Mouse (Mus musculus) c-Kit-positive CD71-positive TER-119-positive erythroid progenitor cells, embryonic 14.5 days (primary cell): ENCODE data around the gene Top3a.
"Not testable (repeated sequence)": the region's sequence is repeated elsewhere in the genome, so short reads cannot be mapped to it uniquely, and the experiment has no call there.

Source experiments
- DNase-seq: peaks from one replicate; pipeline ENCODE4 v3.0.0-alpha.2; 2013; ENCODE audit warnings: low spot score

The Top3a gene

DNA sequence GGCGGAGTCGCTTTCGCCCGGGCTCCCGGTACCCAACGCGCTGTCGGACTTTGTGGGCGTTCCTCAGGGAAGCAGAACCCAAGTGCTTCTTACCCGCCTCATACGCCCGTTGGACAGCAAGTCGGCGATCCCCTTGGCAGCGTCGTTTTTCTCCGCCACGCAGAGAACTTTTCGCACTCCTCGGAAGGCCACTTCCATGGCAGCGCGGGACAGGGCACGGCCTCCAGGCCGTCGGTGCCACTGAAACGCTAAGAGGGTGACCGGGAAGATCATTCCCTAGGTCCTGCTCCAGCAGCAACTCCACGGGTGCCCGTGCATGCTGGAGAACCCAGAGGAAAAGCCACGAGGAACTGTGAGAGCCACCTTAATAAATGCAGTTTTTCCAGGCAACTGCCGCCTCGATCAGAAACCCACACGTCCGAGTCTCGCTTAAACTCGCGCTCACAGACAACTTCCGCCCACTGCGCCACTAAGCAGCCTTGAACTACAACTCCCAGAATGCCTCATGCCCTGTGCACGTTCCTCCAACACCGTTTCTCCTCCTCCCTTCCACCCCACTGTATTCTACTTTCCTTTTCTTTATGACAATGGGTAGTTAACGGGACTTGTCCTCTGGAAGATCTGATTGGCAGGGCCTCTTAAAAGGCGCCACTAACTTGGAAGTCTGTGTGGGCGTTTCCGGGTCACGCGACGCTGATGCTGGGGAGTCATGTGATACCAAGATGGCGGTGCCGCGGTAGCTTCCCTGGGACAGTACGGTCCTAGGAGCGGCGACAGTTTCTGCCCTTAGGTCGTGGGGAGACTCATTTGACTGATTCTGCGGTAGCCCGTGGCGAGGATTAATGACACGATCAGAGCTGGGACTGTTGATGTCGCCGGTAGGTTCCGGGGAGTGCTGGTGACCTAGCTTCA, at the start of gene Top3a, which contains the start of gene Smcr8:
TSS of gene Top3a (minus strand) at position 537 of the 912 bp plus-strand sequence.
TSS of gene Smcr8 (plus strand) at position 696 of the 912 bp plus-strand sequence.
- peak; percentile 86 for DNase-seq

DNA sequence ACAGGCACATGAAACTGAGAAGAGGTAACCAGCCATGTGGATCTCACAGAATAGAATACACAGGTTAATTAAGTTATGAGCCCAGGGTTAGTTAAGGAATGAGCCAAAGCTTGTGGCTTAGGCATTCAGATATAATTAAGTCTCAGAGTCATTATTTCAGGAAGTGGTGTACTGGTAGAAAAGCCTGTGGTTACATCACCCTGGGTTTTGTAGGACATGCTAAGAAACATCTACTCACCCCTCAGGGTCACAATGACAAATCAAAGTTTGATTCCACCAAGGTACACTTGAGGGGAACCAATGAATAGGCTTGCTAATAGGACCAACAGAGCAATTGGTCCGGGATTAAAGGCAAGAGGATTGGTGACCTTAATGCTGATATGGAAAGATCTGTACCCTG, 49.5 kb upstream of the Top3a start:
- no peak for DNase-seq

DNA sequence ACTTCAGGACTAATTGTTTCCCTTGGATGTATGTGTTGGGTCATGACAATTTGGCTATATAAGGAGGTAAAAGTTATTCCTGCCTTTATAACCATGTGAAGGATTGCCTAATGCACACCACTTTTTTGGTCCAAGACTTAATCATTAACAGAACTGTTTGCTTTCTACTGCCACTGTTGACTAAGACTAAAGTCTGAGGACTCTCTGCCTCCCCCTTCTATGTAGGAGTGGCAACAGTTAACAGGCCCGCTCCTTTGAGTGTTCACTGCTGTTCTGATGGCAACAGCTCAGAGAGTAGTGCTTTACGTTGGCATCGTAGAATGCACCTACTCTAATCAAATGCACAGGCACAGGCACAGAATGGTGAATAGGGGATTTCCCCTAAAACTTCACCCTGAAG, 48.0 kb upstream of the Top3a start:
- DNase-seq, result no peak

DNA sequence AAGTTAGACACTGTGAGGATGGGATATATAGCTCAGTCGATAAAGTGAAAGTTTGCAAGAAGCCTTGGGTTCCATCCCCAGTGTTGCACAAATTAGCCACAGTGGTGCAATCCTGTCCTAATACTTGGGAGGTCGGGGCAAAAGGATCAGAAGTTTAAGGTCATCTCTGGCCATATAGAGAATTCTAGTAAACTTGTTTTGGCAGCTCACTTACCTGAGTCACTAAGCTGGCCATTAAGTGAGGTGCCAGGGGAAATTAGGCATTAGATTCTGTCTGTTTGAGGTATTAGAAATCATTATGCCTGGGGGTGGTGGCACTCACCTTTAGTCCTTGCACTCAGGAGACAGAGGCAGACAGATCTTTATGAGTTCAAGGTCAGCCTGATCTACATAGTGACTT, 46.6 kb upstream of the Top3a start:
- no peak for DNase-seq

DNA sequence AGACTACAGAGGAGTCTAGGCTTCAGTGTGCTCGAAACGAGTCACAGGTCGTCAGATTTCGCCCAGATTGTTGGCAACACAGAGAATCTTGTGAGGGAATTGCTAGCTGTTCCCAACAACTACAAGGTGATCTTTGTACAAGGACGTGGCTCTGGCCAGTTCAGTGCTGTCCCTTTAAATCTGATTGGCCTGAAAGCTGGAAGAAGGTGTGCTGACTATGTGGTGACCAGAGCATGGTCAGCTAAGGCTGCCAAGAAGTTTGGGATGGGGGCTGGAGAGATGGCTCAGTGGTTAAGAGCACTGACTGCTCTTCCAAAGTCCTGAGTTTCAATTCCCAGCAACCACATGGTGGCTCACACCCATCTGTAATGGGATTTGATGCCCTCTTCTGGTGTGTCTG, 39.2 kb upstream of the Top3a start:
- no peak for DNase-seq

DNA sequence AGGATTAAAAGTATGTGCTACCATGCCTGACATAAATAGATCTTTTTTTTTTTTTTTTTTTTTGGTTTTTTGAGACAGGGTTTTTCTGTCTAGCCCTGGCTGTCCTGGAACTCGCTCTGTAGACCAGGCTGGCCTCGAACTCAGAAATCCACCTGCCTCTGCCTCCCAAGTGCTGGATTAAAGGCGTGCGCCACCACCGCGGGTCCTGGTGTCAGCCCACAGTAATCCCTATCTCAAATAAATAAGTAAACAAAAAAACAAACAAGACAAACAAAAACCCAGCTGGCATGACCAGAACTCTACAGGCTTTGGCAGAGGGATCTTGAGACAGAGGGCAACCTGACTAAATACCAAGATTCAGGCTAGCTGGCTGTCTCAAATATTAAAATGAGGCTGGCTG, 34.5 kb upstream of the Top3a start, which contains the start of gene Shmt1:
TSS of gene Shmt1 (minus strand) at position 101 of the 400 bp plus-strand sequence.
- DNase-seq, result not testable (repeated sequence)

DNA sequence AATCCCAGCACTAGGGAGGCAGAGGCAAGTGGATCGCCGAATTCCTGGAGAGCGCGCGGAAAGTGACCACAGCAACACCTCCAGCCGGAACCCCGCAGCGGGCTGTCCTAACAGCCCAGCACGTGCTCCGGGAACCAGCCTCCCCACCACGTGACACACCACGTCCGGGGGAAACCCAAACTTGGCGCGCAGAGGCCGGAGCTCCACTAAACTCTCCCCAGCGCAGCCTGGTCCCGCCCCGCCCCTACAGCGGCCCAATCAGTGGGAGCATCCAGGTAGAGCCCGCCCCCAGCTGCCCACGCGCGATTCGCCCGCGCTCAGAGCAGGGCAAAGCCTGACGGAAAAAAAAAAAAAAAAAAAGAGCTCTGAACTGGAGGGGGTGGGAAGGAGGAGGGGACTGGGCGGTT, 33.9 kb upstream of the Top3a start:
- peak; percentile 83 for DNase-seq

DNA sequence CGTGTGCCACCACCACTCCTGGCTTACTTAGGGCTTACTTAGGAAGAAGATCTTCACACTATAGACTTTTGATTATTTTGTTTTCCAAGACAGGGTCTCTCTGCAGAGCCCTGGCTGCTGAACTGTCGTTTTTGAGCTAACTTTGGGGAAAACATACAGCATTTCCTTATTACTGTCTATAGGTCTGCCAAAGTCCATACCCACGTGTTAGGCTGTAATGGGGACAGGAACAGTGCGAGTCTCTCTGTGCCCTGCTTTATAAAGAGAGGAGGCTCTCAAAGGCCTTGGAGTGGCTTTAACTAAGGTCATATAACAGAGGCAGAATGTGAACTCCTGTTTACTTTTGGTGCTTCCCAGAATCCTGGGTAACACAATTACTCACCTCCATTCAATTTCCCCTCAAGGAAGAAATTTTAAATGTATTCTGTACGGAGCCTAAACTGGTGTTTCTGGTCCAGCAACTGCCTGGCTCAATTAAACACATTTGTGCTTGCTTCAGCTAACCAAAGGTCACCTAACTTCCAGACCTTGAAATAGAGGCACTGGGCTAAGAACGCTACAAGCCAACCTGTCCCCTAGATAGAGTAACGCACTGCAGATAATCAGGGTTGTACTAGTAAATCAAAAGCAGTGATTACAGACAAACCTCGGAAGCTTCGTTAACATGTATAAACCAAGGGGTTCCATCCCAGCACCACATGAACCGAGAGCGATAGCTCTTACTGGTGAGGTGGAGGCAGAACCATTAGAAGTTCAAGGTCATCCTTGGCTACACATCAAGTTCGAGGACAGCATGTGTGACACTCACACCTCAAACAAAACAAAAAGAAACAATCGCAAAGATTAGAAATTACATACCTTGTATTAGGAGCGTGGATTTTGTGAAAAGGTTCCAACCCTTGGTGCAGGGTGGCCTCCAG, 33.1 kb upstream of the Top3a start:
- DNase-seq, result no peak

DNA sequence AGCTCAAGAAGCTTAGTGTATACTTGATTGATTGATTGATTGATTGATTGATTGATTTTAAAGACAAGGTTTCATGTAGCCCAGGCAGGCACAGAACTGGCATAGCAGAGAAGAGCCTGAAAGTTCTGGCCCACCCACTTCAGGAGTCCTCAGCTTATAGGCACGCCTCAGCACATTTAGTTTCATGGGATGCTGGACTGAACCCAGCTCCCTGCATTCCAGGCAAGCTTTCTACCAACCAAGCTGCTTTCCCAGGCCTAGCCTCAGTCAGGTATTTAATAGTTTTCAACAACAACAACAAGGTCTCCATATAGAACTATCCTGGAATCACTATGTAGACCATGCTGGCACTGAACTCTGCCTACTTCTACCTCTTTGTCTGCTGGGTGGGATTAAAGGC, 32.4 kb upstream of the Top3a start:
- DNase-seq, result no peak

DNA sequence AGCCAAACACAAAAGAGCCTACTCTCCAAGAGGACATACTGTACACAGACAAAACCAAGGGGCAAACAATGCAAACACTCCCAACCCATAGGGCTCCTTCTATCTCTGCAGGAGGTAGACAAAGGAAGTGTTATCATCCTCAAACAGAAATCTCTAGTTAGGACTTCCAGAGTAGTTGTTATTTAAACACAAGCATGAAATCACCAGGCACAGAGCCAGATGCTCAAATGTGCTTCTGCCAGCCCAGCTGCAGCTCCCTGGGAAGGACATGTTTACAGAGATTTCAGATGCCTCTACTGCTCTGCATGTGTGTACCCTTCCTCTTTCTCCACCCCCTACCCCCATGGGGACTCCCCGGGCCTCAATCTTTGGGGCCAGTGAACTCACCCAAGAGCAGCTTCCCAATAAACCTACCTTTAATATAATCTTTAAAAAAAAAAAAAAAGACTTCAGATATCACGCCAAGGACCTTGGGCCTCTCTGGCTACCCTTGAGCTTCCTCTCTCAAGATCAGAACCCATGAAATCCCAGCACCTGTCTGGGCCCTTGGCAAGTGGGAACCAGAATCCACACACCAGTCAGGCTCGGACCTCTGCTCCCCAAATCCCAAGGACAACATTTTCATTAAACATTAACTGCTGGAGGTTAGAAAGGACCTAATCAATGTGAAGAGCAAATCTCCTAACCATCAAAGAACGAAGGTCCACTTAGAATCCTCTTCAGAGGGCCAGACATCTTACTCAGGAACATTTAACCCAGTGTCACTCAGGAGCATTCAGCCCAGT, 31.3 kb upstream of the Top3a start:
- DNase-seq, result no peak

DNA sequence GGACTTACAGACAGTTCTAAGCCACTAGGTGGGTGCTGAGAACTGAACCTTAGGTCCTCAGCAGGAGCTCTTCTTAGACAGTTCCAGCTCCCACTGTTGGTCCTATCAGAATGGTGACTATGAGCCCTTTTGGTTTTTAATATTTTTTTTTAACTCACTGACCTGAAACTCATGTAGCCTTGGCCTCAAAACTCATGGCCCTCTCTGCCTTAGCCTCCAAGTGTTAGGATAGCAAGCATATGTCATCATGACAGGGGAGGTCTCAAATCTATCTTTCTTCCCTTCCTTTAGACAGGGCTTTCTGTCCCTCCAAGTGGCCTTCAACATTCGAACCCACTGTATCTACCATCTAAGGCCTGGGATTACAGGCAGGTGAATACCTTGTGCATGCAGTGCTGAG, 23.7 kb upstream of the Top3a start:
- DNase-seq, result no peak

DNA sequence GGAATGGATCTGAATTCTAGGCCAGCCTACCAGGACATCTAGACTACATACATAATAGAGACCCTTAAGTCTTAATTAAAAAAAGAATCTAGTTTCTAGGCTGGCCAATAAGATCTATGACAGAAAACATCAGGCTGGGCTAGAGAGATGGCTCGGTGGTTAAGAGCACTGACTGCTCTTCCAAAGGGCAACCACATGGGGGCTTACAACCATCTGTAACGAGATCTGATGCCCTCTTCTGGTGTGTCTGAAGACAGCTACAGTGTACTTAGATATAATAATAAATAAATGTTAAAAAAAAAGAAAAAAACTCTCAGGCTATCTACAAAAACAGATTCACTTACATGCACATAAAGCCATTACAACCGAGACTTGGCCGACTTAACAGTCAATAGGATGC, 22.8 kb upstream of the Top3a start:
- no peak for DNase-seq

DNA sequence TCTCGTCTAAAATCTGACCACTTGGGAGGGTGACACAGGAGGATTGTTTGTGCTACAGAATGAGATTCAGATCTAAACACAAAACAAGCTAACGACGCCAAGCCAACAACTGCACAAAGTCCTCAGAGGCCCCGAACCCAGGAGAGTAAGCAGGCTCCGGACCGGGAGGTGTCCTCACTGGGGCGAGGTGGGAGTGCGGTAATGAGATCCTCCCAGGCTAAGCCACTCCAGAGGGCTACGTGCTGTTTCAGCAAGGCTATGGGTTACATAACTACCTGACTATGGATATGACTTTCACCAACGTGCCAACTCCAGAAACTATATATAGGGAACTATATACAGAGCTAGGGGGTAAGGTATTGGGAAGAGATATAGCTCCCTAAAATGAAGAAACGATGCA, 19.2 kb upstream of the Top3a start:
- no peak for DNase-seq

DNA sequence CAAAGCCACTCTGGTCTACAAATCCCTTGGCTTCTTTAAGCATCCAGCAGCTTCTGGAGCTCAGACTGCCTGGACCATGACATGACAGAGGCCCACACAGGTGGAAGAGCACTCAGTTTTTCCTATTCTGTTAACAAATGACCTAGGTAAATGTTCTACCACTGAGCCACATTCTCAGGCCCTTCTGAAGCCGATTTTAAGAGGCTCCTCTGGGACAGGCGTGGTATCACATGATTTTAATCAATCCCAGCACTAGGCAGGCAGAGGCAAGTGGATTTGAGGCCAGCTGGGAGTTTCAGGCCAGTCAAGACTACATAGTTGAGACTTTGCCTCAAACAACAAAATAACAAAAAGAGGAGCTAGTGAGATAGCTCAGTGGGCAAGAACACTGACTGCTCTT, 13.3 kb upstream of the Top3a start:
- no peak for DNase-seq

DNA sequence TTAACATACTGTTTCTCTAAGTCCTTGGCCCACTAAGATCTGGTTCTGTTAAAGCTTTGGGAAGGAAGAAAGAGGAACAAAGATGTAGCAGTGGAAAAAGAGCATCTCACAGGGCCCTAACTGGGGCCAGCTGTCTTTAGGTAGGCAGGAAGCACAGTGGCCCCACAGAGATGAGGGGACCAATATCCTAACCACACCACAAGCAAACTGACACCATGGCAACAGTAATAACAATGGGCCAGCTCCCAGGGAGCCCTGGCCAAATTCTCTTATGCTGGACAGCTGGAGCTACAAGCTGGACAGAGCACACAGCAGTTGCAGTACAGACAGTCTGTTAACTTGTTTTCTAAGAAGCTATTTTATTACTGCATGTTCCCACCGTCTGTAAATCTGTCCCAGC, 10.4 kb upstream of the Top3a start:
- DNase-seq, result no peak

DNA sequence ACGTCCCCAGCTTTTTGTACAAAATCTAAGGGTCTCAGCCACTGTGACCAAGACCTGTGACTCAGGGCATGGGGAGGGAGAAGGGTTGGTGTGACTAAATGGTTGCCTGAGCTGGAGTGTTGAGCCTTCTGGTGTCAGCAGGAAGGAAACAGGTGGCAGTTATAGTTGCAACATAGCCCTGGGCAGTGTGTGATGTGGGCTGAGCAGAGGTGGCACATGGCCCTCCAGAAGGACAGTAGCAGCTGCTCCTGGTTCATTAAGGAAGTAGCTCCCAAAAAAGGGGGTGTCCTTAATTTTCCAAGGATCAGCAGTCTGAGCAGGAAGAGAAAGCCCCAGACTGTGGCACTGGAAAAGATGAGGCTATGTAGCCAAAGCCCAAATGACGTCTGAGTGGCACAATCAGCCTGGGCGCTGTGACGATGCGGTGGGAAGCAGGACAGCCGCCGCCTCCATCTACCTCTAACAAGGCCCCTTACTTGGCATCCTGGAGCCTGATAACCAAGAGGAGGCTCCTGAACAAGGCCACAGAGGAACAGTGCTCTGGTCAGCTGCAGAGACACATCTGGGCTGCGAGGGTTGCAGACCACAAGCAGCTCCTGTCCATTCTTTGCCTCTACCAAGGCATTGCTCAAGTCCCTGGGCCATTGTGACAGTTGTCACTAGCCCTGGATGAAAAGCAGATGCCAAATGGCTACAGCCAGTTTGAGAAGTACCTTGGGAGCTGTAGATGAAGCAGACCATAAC, 7.2 kb upstream of the Top3a start:
- DNase-seq, result no peak

DNA sequence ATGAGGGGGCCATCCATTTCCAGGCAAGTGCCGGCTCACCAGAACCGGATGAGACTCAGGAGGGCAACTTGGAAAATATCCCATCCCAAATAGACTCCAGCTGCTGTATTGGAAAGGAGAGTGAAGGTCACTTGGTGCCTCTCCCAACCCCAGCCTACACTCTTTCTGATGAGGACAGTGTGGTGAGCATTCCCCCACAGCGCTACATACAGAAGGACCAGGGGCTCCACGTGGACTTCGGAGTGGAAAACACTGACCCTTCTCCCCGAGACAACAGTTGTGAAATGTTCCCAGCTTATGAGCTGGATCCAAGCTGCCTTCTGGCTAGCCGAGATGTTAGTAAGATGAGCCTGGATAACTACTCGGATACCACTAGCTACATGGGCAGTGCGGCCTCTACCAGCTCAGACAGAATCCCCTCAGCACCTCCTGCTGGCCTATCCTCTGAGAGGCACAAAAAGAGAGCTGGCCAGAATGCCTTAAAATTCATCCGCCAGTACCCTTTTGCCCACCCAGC, 2.6 kb upstream of the Top3a start:
- no peak for DNase-seq

DNA sequence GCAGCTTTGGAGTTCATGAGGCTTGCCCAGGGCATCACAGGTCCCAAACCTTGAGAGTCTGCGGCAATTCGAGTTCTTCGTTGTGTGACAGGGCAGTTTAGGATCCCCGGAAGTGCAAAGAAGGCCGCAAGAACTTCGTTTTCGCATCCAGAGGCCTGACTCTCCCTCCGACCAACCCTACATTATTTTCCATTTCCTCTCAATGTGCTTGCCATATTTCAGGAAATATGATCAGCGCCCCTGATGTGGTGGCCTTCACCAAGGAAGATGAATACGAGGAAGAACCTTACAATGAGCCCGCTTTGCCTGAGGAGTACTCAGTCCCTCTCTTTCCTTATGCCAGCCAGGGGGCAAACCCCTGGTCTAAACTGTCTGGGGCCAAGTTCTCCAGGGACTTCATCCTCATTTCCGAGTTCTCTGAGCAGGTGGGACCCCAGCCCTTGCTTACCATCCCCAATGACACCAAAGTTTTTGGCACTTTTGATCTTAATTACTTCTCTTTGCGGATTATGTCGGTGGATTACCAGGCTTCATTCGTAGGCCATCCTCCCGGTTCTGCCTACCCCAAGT, 721 bp upstream of the Top3a start:
- DNase-seq, result no peak

DNA sequence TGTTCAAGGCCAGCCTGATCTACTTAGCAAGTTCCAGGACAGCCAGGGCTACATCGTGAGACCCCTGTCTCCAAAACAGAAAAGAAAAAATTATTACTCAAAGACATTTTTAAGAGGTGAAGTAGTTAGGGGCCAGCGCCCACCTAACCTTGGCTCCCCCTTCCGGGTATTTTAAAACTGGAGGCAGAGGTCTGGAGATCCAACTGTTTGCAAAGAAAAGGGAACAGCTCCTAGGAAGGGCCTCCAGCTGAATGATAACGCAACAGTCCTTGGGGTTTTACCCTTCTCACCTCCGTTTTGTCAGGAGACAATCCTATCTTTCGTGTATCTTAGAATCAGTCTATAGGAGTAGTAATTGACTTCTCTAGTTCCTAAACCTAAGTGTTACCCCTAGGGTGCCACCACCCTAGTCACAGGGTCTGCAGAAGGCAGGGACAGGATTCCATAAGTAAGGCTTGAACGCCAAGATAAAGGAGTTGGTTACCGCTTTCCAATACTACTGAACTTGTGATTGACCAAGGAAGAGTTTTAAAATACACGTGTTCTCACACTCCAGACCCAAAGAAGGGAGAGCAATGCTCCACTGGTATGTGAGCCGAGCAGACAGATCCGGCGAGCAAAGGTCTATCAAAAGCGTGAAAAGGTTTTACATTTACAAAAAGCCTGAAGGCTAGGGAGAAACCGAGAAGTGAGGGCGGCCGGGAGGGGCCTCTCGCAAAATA, 897 bp downstream of the Top3a start:
- no peak for DNase-seq

DNA sequence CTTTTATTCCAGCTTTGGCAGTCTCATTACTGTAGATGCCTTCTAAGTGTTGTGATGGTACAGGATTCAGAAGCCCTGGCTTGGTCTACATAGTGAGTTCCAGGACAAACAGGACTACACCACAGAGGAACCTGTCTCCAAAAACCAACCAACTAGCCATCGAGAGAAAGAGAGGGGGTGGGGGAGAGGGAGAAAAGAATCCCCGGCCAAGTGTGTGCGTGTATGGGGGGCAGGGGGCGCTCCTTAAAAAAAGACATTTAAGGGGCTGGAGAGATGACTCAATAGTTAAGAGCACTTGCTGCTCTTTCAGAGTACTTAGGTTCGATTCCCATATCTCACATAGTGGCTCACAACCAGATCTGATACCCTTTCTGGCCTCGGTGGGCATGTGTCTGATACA, 1.6 kb downstream of the Top3a start:
- no peak for DNase-seq
